Mouse (Mus musculus): ENCODE measurements around the gene Mstn.
A peak's percentile ranks its signal among the peaks of the same experiment; 100 is the strongest.

The Mstn gene

GRCm38 (mm10) chr1:53061340-53061739 lies at the start of gene Mstn:
Gene Mstn (plus strand): TSS chr1:53061640.
- DNase-seq (ENCODE audit: low spot score), result no peak

- no peak for DNase-seq (ENCODE audit: low spot score)
These were observed 46.7 kb upstream of the Mstn start for GRCm38 (mm10) chr1:53014716-53015115.

GRCm38 (mm10) chr1:53015606-53016005 lies 45.8 kb upstream of the Mstn start:
- DNase-seq (ENCODE audit: low spot score), result no peak

- DNase-seq (ENCODE audit: low spot score), result no peak
These were observed 42.5 kb upstream of the Mstn start for GRCm38 (mm10) chr1:53018746-53019505.

- DNase-seq (ENCODE audit: low spot score), result no peak
These were observed 41.4 kb upstream of the Mstn start, which contains the start of gene 1700019D03Rik for GRCm38 (mm10) chr1:53020079-53020478. Gene 1700019D03Rik (minus strand): TSS chr1:53020179.

- no peak for DNase-seq (ENCODE audit: low spot score)
These were observed 28.9 kb upstream of the Mstn start for GRCm38 (mm10) chr1:53032550-53032949.

GRCm38 (mm10) chr1:53037443-53037871 lies 24.0 kb upstream of the Mstn start:
- DNase-seq (ENCODE audit: low spot score), result no peak

GRCm38 (mm10) chr1:53049763-53050427 lies 11.5 kb upstream of the Mstn start:
- DNase-seq (ENCODE audit: low spot score), result no peak

- peak; percentile 46 for DNase-seq (ENCODE audit: low spot score)
These were observed 8.1 kb upstream of the Mstn start for GRCm38 (mm10) chr1:53053087-53054022.

- no peak for DNase-seq (ENCODE audit: low spot score)
These were observed 2.3 kb upstream of the Mstn start for GRCm38 (mm10) chr1:53059106-53059505.

- no peak for DNase-seq (ENCODE audit: low spot score)
These were observed 941 bp upstream of the Mstn start for GRCm38 (mm10) chr1:53060499-53060898.

- no peak for DNase-seq (ENCODE audit: low spot score)
These were observed 600 bp downstream of the Mstn start for GRCm38 (mm10) chr1:53061871-53062608.

GRCm38 (mm10) chr1:53063921-53064320 lies 2.5 kb downstream of the Mstn start:
- DNase-seq (ENCODE audit: low spot score), result no peak

GRCm38 (mm10) chr1:53069726-53070514 lies 8.5 kb downstream of the Mstn start:
- no peak for DNase-seq (ENCODE audit: low spot score)

- no peak for DNase-seq (ENCODE audit: low spot score)
These were observed 9.3 kb downstream of the Mstn start for GRCm38 (mm10) chr1:53070664-53071175.

GRCm38 (mm10) chr1:53076656-53077055 lies 15.2 kb downstream of the Mstn start:
- DNase-seq (ENCODE audit: low spot score), result no peak

- DNase-seq (ENCODE audit: low spot score), result no peak
These were observed 18.4 kb downstream of the Mstn start for GRCm38 (mm10) chr1:53079876-53080275.

- DNase-seq (ENCODE audit: low spot score), result no peak
These were observed 19.2 kb downstream of the Mstn start for GRCm38 (mm10) chr1:53080603-53081002.

GRCm38 (mm10) chr1:53085256-53085655 lies 23.8 kb downstream of the Mstn start:
- DNase-seq (ENCODE audit: low spot score), result no peak

- no peak for DNase-seq (ENCODE audit: low spot score)
These were observed 24.6 kb downstream of the Mstn start for GRCm38 (mm10) chr1:53085991-53086390.

- DNase-seq (ENCODE audit: low spot score), result no peak
These were observed 31.7 kb downstream of the Mstn start for GRCm38 (mm10) chr1:53093180-53093579.
